ENCODE assay signal across 9 mouse cellular contexts in the genomic region with DNA sequence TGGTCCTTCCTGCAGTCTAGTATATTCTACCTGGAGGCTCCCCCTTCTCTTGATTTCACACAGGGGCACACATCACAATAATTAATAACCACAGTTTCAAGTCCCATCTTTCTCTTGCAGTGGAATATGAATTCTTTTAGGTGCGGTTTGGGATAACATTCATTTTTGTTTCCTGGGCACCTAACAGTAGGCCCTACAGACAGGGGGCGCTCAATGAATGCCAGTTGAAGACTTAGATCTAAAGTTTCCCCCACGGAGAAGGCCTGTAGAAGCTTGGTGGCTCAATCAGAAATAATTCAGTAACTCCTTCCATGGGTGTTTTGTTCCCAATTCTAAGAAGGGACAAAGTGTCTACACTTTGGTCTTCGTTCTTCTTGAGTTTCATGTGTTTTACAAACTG. TPM values are rescaled to one million over a fixed set of nuclear protein-coding genes. Genes with fewer than 3 reads are reported as not detected.
A peak's percentile ranks its signal among the peaks of the same experiment; 100 is the strongest.
DNase-seq lines count a peak whose midpoint lies in the region; TF ChIP-seq lines count a peak whose summit lies in the region.
"Had no signal": no experiment of that assay in that cellular context is flagged by ENCODE, and none has a peak within 500 bp of the region (broad histone marks: within the 10 kb centered on the region; RNA-seq: fewer than 3 reads in every experiment).

No protein-coding gene starts in this region.

- intact Hi-C loops in left cerebral cortex, postnatal 14 days (cut with DNase I) = loop anchor here (1.0 kb wide), 1 partner anchor 60 kb away; no protein-coding TSS in a partner anchor
- intact Hi-C loops in left cerebral cortex, postnatal 36 days (cut with DNase I) = loop anchor here (5.0 kb wide), 1 partner anchor 60 kb away; no protein-coding TSS in a partner anchor

- peak; percentile 35; the same call in 1 of the 2 replicates for TF ChIP-seq CTCF in brain, embryonic 14.5 days (IDR thresholded peaks at IDR 0.05; ENCODE audit: borderline replicate concordance, extremely low read depth, insufficient read depth, insufficient read length)

- TF ChIP-seq POLR2A in brain, embryonic 14.5 days (IDR thresholded peaks at IDR 0.05; ENCODE audit: borderline replicate concordance, extremely low read depth, insufficient read depth, insufficient read length, poor library complexity, severe bottlenecking) = no peak

- peak; percentile 20 to 24 for DNase-seq in cerebellum, postnatal 36 days
- no peak for DNase-seq in cerebellum, adult 11-12 months
- DNase-seq in left cerebral cortex, postnatal 14 days (ENCODE audit: low spot score in 2 of 2) = peak; percentile 22 to 43
- no peak for DNase-seq in left cerebral cortex, postnatal 36 days (ENCODE audit: low spot score in 2 of 2)
- DNase-seq in brain, embryonic 14.5 days (ENCODE audit: low read depth) = peak; percentile 16
- peak; percentile 43 for DNase-seq in lung, postnatal 25 days (ENCODE audit: low spot score)
- no peak for DNase-seq in natural killer cell, adult 2 months (ENCODE audit: low spot score in 2 of 2)
- no peak for DNase-seq in Muller cell, postnatal 12 days (ENCODE audit: inconsistent ontology term)

RNA-seq across cellular contexts. Expression of gene Ubap1l, which starts 11.6 kb away (rescaled TPM):
- total RNA-seq in left cerebral cortex, postnatal 14 days (2021) = 1 to 10 TPM; 3.3 to 3.7 TPM
- 1 to 10 TPM; 1.3 to 4.5 TPM for total RNA-seq in left cerebral cortex, postnatal 36 days (2021)
- polyA plus RNA-seq in brain, embryonic 14.5 days (2012; rRNA removed) = 6.8 and 10.3 TPM in 2 replicates

RNA-seq across cellular contexts. Expression of gene Kbtbd13, which starts 19.0 kb away (rescaled TPM):
- total RNA-seq in left cerebral cortex, postnatal 14 days (2021) = under 1 TPM in 1 of 2 experiments, not detected in 1; 0.15 TPM
- under 1 TPM; 0.17 to 0.18 TPM for total RNA-seq in left cerebral cortex, postnatal 36 days (2021)
- 0.57 and 0.66 TPM in 2 replicates for polyA plus RNA-seq in brain, embryonic 14.5 days (2012; rRNA removed)
- polyA plus RNA-seq: erythroblast, embryonic 14.5 days had no signal

RNA-seq across cellular contexts. Expression of gene Rasl12, which starts 25.9 kb away (rescaled TPM):
- 1 to 10 TPM; 2.6 to 3.3 TPM for total RNA-seq in left cerebral cortex, postnatal 14 days (2021)
- total RNA-seq in left cerebral cortex, postnatal 36 days (2021) = 1 to 10 TPM; 3.4 to 3.5 TPM
- 7.1 and 8.0 TPM in 2 replicates for polyA plus RNA-seq in brain, embryonic 14.5 days (2012; rRNA removed)

RNA-seq across cellular contexts. Expression of gene Pdcd7, which starts 26.5 kb away (rescaled TPM):
- total RNA-seq in left cerebral cortex, postnatal 14 days (2021) = 10 to 100 TPM; 21.5 to 22.6 TPM
- 10 to 100 TPM; 26.8 to 33.3 TPM for total RNA-seq in left cerebral cortex, postnatal 36 days (2021)
- polyA plus RNA-seq in brain, embryonic 14.5 days (2012; rRNA removed) = 15.3 and 17.2 TPM in 2 replicates

RNA-seq across cellular contexts. Expression of gene Slc51b, which starts 50.3 kb away (rescaled TPM):
- total RNA-seq in left cerebral cortex, postnatal 14 days (2021) = not detected
- not detected for total RNA-seq in left cerebral cortex, postnatal 36 days (2021)
- polyA plus RNA-seq in brain, embryonic 14.5 days (2012; rRNA removed) = not detected in 2 replicates
- polyA plus RNA-seq: erythroblast, embryonic 14.5 days had no signal

Comparison
In these comparisons a context has a peak if more than half of its experiments do, and no peak if none do; other contexts are left out.
1. DNase-seq: peak in cerebellum, postnatal 36 days (2 of 2), left cerebral cortex, postnatal 14 days (2 of 2), brain, embryonic 14.5 days (single experiment) and lung, postnatal 25 days (single experiment); none in cerebellum, adult 11-12 months (single experiment), left cerebral cortex, postnatal 36 days (0 of 2), natural killer cell, adult 2 months (0 of 2) and Muller cell, postnatal 12 days (single experiment).